Mouse (Mus musculus) urinary bladder, adult 18-20 months (tissue): ENCODE results near the gene Fkbp4.

ENCODE experiments used
- DNase-seq, 2 experiments: peaks; one replicate each; pipeline ENCODE4 v3.0.0; 2022; ENCODE audit warnings: low spot score in 2 of 2, mixed read lengths in 2 of 2

Gene Fkbp4

DNA sequence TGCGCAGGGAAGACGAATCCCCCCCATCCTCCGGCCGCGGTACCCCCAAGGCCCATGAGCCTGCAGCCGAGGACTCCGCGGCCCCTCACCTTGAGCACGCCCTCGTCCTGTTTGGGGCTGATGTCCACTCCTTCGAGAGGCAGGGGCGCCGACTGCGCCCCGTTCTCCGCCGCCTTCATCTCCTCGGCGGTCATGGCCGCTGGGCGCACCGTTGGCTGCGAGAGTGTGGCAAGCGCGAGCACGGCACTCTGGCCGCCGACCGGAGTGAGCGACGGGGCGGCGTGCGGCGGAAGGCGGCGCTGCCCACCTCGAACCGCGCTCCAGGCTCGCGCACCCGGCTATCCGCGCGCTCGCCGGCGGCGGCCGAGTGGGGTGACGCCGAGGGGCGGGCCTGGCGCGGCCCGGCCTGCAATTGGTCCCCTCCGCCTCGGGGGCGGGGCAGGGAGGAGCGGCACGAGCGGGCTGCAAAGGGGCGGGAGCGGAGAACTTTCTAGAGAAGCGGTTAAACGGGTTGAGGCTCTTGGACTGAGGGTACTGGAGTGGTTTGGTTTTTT lies at the start of gene Fkbp4:
TSS of gene Fkbp4 (minus strand) at position 361 of the 554 bp plus-strand sequence.
- peak; percentile 86 to 93 for DNase-seq

GRCm38 (mm10) chr6:128487736-128488135 lies 49.3 kb upstream of the Fkbp4 start:
- DNase-seq, result no peak

GRCm38 (mm10) chr6:128479463-128480454 lies 41.3 kb upstream of the Fkbp4 start:
- DNase-seq, result peak; percentile 88 to 92

GRCm38 (mm10) chr6:128477495-128477894 lies 39.0 kb upstream of the Fkbp4 start:
- no peak for DNase-seq

DNA sequence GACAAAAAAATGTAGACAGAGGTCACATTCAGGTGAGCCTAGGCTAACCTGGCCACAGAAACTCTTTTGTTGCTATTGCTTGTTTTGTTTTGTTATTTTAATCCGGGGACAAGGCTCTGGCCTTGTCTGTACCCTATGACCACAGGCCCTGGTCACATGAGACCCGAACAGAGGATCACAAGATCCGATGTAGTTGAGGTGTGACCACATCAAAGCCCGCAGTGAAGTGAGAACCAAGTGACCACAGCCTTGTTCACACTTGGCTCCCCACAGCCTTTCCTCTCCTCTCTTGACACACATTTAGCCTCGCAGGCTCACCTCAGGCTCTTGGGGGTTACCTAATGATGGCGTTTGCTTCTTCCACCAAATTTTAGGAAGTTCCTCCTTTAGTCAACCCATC lies 35.6 kb upstream of the Fkbp4 start:
- no peak for DNase-seq

DNA sequence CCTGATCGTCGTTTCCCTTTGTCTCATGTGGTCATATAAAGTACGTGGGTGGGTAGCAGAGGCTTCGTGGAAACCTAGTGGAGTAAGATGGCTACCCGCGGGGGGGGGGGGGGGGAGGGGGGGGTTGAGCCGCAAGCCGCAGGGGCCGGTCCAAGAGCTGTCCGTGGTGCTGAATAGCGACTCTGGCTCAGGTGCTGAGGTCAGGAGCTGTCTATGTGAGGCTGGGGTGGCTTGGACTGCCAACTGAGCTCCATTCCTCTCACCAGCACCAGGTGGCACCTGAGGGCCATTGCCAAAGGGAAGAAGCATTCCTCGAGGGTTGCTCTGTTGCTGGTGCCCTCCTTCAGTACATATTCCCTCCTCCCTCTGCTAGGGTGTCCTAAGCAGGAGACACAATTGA lies 31.0 kb upstream of the Fkbp4 start:
- DNase-seq, result no peak

- DNase-seq, result no peak
Observed at GRCm38 (mm10) chr6:128467298-128467697, 28.8 kb upstream of the Fkbp4 start.

GRCm38 (mm10) chr6:128466563-128466962 lies 28.1 kb upstream of the Fkbp4 start:
- DNase-seq, result no peak

DNA sequence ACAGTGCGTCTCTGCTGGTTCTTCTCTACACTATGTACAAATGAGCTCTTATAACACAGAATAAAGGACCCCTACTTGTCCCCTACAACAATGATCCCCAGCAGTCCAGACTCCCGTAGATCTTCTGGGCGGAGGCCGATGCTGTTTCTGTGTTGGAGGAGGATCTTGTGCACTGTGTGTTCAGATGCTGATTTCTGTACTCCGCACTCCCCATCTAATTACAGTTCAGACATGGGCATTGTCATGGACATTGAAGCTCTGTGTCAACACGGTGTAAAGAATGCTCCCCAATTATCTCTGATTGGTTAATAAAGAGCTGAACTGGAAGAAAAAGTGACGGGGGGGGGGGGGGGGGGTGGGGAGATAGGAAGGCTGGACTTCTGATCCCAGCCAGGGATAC lies 27.6 kb upstream of the Fkbp4 start:
- no peak for DNase-seq

DNA sequence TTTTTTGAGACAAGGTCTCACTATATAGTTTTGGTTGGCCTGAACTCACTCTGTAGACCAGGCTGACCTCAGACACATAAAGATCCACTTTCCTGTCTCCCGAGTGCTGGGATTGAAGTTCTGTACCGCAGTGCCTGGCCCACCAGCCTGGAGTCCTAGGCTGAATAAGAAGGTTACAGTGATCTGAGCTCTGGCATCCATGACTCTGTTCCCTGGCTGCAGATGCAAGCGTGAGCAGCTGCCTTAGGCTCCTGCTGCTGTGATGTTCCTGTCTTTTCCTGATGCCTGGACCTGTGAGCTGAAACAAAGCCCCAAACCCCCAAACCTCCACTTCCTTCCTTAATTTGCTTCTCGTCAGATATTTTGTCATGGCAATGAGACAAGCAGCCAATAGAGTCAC lies 26.5 kb upstream of the Fkbp4 start:
- DNase-seq, result no peak

DNA sequence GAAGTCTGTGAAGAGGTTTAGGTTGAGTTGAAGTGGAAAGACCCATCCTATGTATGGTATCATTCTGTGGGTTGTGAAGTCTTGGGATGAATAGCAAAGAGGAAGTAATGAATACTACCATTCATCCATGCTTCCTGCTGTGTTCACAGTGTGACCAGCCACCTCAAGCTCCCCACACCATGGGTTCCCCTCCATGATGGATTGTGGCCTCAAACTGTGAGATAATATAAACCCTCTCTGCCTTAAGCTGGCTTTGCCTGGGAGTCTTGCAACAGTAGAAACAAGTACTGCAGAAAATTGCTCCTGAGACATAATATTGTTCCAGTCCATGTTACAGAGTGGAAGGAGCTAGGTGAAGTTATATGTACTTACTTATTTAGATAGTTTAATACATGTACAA lies 23.1 kb upstream of the Fkbp4 start:
- no peak for DNase-seq

- no peak for DNase-seq
Observed at GRCm38 (mm10) chr6:128460729-128461503, 22.4 kb upstream of the Fkbp4 start.

DNA sequence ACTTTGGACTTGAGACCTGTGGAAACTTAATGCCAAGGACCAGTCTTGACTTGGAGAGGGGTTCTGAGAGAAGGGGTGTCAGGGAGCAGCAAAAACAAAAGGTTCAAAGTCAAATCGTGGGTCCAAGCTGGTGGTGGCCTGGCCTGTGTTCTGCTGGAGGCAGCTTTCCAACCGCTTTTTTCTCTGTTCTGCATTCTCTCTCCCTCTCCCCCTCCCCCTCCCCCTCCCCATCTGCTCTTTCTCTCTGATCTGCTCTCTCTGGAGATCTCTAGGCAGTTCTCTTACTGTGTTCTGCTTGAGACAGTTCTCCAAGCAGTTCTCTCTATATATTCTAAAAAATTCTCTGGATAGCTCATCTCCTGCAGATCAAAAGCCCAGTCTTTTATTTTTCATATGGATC lies 21.8 kb upstream of the Fkbp4 start:
- no peak for DNase-seq

DNA sequence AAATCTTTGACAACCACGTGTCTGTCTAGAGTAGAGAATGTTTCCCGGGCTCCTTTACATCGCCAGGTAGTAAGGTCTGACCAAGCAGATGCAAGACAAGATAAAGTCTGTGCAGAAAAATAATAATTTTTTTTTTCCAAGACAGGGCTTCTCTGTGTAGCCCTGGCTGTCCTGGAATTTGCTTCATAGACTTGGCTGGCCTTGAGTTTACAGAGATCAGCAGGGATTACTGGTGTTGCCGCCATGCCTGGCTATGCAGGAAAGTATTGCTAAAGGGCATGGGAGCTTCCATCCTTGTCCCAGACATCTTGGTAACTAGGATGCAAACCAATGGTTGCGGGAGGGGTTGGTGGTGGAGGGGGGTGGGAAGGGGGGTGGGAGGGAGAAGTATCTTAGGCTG lies 18.7 kb upstream of the Fkbp4 start:
- DNase-seq, result no peak

GRCm38 (mm10) chr6:128455835-128456605 lies 17.5 kb upstream of the Fkbp4 start:
- DNase-seq, result no peak

DNA sequence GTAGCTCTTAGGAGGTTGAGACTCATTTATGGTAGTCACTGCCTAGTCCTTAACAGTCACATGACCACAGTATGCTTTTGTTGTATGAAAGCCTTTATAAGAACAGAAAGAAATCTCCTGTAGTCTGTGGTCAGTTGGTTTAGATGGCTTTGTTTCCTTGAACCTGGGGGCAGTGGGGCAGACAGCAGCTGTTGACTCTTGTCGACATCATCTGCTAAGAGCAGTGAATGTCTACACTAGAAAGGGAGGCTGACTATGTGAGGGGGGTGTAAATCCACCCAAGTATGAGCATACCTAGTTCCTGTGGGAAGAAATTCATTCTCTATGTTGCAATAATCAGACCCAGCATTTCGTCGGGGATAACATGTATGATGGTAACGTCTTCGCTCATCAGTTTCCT lies 8.6 kb upstream of the Fkbp4 start:
- DNase-seq, result no peak

DNA sequence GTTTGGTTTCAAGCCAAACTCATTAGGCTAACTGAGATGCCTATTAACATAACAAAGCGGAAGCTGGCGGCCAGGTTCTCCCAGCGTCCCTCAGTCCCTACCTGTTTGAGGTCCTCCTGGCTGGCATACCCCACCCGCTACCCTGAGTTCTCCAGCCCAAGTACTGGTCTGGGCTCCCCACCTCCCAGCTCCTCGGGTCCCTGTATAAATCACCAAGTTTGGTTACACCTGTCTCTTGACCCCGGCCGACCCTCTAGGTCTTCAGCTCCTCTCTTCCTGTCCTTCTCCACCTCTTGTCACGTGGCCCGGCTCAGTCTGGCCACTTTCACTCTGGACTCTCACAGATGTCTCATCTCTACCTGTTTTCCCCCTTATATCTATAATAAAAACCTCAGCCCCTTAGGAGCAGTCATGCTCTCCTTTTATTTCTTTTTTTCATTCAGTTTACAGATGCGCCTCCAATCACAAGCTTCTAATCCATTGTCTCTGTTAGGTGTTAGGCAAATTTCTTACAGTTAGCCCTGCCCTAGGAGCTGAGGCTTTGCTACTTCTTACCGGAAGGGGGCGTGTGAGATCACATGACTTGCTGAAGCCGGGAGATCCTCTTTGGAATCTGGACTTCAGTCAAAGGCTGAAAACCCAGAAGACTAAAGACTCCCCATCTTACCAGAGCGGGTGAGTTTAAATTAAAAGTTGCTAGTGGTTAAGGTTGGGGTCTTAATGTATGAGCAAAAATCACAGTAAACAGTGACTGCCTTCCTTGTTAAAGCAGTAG lies 7.5 kb upstream of the Fkbp4 start:
- peak in 1 of 2 experiments; percentile 36 for DNase-seq

DNA sequence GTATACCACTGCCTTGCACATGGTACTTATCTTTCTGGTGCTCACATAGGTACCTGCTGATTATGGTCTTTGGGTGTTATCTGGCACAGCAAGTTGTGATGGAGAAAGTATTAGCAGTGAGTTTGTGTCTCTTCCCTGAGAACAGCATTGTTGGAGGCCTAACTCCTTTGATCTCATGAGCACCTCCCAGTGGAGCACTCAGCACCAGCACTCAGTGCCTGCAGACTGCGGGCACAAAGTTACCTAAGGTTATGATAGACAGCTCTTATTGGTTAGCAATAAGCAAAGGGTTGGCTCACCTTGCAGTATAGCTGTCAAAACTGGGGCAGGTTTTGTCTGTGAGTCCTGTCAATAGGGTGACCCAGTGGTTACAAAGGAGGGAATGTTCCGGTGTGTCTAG lies 1.8 kb upstream of the Fkbp4 start:
- no peak for DNase-seq

- peak; percentile 26 to 35 for DNase-seq
Observed at GRCm38 (mm10) chr6:128438871-128439341, 429 bp upstream of the Fkbp4 start.

DNA sequence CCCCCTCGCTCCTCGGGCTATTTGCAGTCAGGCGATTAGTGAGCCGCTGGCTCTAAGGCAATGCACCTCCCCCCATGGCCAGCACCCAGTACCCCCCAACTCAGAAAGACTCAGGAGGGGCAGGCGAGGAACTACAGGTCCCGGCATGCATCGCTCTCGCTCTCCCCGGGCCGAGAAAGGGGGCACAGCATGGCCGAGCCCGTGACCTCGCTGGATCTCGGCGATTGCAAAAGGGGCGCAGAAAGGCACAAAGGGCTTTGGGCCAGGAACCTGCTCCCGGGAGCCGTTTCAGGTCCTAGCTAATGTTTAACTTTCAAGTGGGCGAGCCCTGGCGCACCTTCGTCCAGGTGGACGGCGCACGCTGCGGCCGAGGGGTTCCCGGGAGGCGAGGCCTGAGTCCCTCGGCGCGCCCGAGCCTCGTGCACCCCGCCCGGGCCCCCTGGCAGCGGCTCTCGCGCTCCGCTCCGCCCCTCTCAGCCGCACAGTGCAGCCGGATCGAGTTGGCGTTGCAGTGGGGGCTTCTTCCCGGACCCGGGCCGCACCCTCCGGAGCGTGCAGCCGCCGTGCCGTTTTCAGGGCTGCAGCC lies 653 bp downstream of the Fkbp4 start:
- peak; percentile 43 to 69 for DNase-seq
